In the genomic region with DNA sequence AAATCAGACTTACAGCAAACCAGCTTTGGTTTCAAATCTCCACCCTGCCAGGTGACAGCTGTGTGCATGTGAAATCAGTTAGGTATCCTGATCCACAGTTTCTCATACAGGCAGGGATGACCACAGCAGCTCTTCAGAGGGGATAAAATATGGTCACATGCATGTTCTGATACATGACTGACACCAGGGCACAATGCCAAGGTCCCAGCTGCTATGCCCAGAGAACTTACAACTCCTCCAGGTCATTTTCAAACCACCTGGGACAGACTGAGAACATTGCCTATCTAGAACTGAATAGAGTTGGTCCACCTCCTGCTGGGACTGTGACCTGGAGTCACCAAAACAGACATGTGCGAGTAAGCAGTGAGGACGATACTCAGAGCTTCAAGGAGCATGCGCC, we compare ENCODE assay signal across 22 mouse cellular contexts. TPM values are rescaled to one million over a fixed set of nuclear protein-coding genes. Genes with fewer than 3 reads are reported as not detected.
"Had no signal": no experiment of that assay in that cellular context is flagged by ENCODE, and none has a peak within 500 bp of the region (broad histone marks: within the 10 kb centered on the region; RNA-seq: fewer than 3 reads in every experiment).

No protein-coding gene starts in this region.

- ATAC-seq: lung, postnatal 0 days had no signal

- H3K27ac ChIP-seq: limb, embryonic 13.5 days; liver, embryonic 13.5 days; macrophage; midbrain, embryonic 12.5 days; midbrain, embryonic 15.5 days; neural tube, embryonic 12.5 days; neural tube, embryonic 15.5 days; stomach, postnatal 0 days had no signal

- H3K4me2 ChIP-seq: limb, embryonic 13.5 days; liver, embryonic 13.5 days; lung, embryonic 14.5 days; midbrain, embryonic 12.5 days; midbrain, embryonic 15.5 days; neural tube, embryonic 12.5 days; neural tube, embryonic 15.5 days had no signal

- H3K9me3 ChIP-seq: limb, embryonic 13.5 days; liver, embryonic 13.5 days; midbrain, embryonic 12.5 days; midbrain, embryonic 15.5 days; neural tube, embryonic 12.5 days; neural tube, embryonic 15.5 days had no signal

- H3K9ac ChIP-seq: limb, embryonic 13.5 days; liver, embryonic 13.5 days; lung, embryonic 14.5 days; midbrain, embryonic 12.5 days; midbrain, embryonic 15.5 days; neural tube, embryonic 12.5 days; neural tube, embryonic 15.5 days had no signal

- H3K36me3 ChIP-seq: limb, embryonic 13.5 days; liver, embryonic 13.5 days; midbrain, embryonic 12.5 days; midbrain, embryonic 15.5 days; neural tube, embryonic 12.5 days; neural tube, embryonic 15.5 days had no signal

- H3K4me3 ChIP-seq: limb, embryonic 13.5 days; liver, embryonic 13.5 days; midbrain, embryonic 12.5 days; midbrain, embryonic 15.5 days; neural tube, embryonic 12.5 days; neural tube, embryonic 15.5 days had no signal

- H3K27me3 ChIP-seq: liver, embryonic 13.5 days; midbrain, embryonic 15.5 days; neural tube, embryonic 12.5 days had no signal

- DNase-seq: kidney, adult 18-20 months; kidney, adult 9 months; kidney, postnatal 14 days; liver; liver, embryonic 13.5 days; right cerebral cortex, adult 18-20 months; right cerebral cortex, postnatal 14 days; right cerebral cortex, postnatal 4 days; thymus, postnatal 25 days had no signal

RNA-seq across cellular contexts. Expression of a gene that starts 10.1 kb away (rescaled TPM):
- polyA plus RNA-seq: kidney, embryonic 16.5 days; limb, embryonic 13.5 days; liver, embryonic 13.5 days; liver, embryonic 16.5 days; lung, embryonic 14.5 days; lung, postnatal 0 days; macrophage; midbrain, embryonic 12.5 days; midbrain, embryonic 15.5 days; neural tube, embryonic 12.5 days; neural tube, embryonic 15.5 days; stomach, embryonic 14.5 days; stomach, postnatal 0 days; thymus, adult 2 months had no signal

RNA-seq across cellular contexts. Expression of a gene that starts 40.6 kb away (rescaled TPM):
- polyA plus RNA-seq: kidney, embryonic 16.5 days; limb, embryonic 13.5 days; liver, embryonic 13.5 days; liver, embryonic 16.5 days; lung, embryonic 14.5 days; lung, postnatal 0 days; macrophage; midbrain, embryonic 15.5 days; neural tube, embryonic 12.5 days; neural tube, embryonic 15.5 days; stomach, embryonic 14.5 days; thymus, adult 2 months had no signal
